Mouse (Mus musculus): ENCODE data around the gene Prkca. TPM values are rescaled to one million over a fixed set of nuclear protein-coding genes. Genes with fewer than 3 reads are reported as not detected.

Prkca gene
- polyA plus RNA-seq, 1 experiment from 2014 or later: 2.5 TPM

DNA sequence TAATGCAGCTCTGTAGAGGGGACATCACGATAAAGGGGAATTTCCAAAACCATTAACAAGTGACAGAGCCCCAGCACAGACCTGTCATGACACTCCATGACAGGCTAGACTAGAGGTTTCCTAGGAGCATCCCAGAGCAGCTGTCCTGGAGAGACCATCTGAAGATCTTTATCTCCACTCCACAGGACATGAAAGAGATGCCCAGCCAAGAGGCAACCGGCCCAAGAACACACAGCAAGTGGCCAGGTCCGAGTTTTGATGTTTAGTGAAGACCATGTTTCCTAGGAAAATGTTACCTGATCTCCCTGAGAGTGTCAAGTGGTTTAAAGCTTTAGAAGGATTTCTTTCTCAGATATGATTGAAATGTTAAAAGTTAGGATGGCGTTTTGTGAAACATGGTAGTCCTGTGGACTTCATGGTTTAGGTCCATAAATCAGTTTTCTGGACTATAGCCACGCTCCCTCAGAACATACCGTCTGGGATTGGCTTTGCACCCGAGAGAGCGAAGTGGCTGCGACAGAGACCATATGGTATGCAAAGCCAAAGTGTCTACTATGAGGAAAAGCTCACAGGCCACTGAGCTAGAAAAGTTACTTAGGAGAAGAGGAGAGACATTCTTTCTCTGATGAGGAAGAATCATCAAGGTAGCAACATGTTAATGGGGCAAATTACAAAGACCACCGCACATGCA is 226.2 kb downstream of the Prkca start:
- ATAC-seq (ENCODE audit: insufficient read depth): no peak
- Histone ChIP-seq H3K4me2 (no peak overlapping the region), H3K9me3 (replicated peaks) (no peaks in the 10 kb centered on the region), H3K9ac (no peak overlapping the region), H3K36me3 (replicated peaks) (no peaks in the 10 kb centered on the region), H3K4me1 (replicated peaks) (no peaks in the 10 kb centered on the region), H3K4me3 (replicated peaks) (no peak overlapping the region), H3K27me3 (no peaks in the 10 kb centered on the region), H3K27ac (replicated peaks) (no peak overlapping the region)
- 67% methylated on average over 10 of the region's 10 CpGs for WGBS (ENCODE audit: insufficient replicate concordance)

DNA sequence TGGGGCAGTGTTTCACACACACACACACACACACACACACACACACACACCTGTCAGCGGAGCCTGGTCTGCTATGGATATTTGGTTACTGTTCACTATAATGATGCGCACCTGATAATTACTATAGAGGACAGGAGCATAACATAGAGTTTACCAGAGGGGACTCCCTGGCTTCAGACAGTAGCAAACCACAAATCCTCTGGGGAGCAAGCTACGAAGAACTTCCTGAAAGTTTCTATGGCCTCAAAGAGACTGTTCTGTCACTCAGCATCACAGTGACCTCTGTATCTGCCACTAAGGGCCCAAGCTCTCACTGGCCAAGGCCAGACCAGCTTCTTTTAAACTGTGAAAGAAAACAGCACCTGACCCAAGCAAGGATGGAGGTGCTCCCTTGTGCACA is 229.6 kb downstream of the Prkca start:
- no peaks in the 10 kb centered on the region for H3K9me3 ChIP-seq (replicated peaks)
- WGBS (ENCODE audit: insufficient replicate concordance): 71% methylated on average over 3 of the region's 3 CpGs
- ATAC-seq (ENCODE audit: insufficient read depth): no peak
- no peaks in the 10 kb centered on the region for H3K36me3 ChIP-seq (replicated peaks)
- no peak overlapping the region for H3K4me3 ChIP-seq (replicated peaks)
- H3K9ac ChIP-seq: no peak overlapping the region
- H3K4me1 ChIP-seq (replicated peaks): no peaks in the 10 kb centered on the region
- no peaks in the 10 kb centered on the region for H3K27me3 ChIP-seq
- no peak overlapping the region for H3K4me2 ChIP-seq
- no peak overlapping the region for H3K27ac ChIP-seq (replicated peaks)

DNA sequence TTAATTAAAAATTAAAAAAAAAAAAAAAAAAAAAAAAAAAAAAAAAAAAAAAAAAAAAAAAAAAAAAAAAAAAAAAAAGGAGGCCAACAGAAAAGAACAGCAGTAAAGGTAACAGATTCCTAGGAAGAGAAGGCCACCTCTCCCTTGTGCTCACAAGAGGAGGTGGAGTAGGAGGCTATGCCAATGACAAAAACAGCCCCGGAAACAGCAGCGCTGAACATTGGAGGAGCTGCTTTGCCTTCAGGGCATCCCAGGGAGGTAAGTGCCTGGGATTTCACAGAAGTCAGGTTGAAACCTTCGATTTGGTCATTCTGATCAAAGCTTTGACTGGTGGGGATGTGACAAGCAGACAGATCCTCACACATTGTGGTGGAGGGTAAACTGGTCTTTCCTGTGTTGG is 231.3 kb downstream of the Prkca start:
- Histone ChIP-seq H3K9ac (no peak overlapping the region), H3K4me3 (replicated peaks) (no peak overlapping the region), H3K27ac (replicated peaks) (no peak overlapping the region), H3K4me1 (replicated peaks) (no peaks in the 10 kb centered on the region), H3K27me3 (no peaks in the 10 kb centered on the region), H3K9me3 (replicated peaks) (no peaks in the 10 kb centered on the region), H3K36me3 (replicated peaks) (no peaks in the 10 kb centered on the region), H3K4me2 (no peak overlapping the region)
- WGBS (ENCODE audit: insufficient replicate concordance): 57% methylated on average over 3 of the region's 3 CpGs
- ATAC-seq (ENCODE audit: insufficient read depth): no peak

DNA sequence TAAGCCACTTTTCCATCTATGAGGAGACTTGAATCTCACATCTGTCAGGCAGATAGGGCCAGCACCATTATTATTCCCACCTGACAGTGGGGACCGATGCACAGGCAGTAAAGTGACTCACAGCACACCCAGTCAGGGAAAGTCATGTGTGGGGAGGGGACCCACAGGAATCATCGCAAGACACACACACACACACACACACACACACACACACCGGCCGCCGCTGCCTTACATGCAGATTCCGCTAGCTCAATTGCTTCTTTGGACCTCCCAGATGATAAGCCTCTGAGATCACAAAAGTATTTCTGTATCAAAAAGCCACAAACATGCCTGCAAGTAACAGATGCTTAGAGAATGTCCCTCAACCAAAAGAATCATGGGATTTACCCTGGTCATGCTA is 239.6 kb downstream of the Prkca start:
- Histone ChIP-seq H3K27ac (replicated peaks) (no peak overlapping the region), H3K36me3 (replicated peaks) (no peaks in the 10 kb centered on the region), H3K27me3 (no peaks in the 10 kb centered on the region), H3K4me2 (no peak overlapping the region), H3K9me3 (replicated peaks) (no peaks in the 10 kb centered on the region), H3K4me1 (replicated peaks) (no peaks in the 10 kb centered on the region), H3K4me3 (replicated peaks) (no peak overlapping the region), H3K9ac (no peak overlapping the region)
- ATAC-seq (ENCODE audit: insufficient read depth): no peak
- 71% methylated on average over 6 of the region's 6 CpGs for WGBS (ENCODE audit: insufficient replicate concordance)

DNA sequence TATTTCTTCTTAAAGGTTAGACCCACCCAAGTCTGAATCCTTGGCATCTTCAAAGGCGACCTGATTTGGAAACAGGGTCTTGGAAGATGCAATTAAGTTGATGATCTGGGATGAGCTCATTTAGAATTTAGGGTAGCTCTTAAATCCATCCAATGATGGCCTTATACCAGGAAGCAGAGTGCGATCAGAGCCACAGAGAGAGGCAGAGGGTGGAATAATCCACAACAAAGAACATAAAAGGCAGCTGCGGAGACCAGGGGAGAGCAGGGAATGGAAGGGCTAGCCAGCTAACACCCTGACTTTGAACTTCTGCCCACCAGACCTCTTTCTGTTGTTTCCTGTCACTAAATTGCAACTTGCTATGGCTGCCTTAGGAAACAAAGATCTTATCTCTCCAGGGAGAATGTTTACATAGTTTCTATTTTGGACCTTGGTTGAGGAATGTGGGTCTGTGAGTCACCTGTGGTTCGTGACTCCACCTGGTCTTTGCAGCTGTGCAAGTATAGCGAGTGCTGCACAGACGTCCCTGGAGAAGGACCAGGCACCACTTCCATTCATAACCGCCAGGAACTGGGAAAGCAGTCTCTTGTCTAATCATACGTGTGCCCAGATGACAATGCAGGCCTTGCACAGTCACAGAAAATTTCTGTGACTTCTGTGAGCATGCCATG is 242.3 kb downstream of the Prkca start:
- no peak overlapping the region for H3K4me2 ChIP-seq
- H3K36me3 ChIP-seq (replicated peaks): no peaks in the 10 kb centered on the region
- no peaks in the 10 kb centered on the region for H3K9me3 ChIP-seq (replicated peaks)
- no peaks in the 10 kb centered on the region; the same call in 1 of the 2 replicates for H3K4me1 ChIP-seq (replicated peaks)
- ATAC-seq (ENCODE audit: insufficient read depth): no peak
- H3K4me3 ChIP-seq (replicated peaks): no peak overlapping the region
- 61% methylated on average over 8 of the region's 8 CpGs for WGBS (ENCODE audit: insufficient replicate concordance)
- no peak overlapping the region for H3K27ac ChIP-seq (replicated peaks)
- no peak overlapping the region for H3K9ac ChIP-seq
- no peaks in the 10 kb centered on the region for H3K27me3 ChIP-seq

DNA sequence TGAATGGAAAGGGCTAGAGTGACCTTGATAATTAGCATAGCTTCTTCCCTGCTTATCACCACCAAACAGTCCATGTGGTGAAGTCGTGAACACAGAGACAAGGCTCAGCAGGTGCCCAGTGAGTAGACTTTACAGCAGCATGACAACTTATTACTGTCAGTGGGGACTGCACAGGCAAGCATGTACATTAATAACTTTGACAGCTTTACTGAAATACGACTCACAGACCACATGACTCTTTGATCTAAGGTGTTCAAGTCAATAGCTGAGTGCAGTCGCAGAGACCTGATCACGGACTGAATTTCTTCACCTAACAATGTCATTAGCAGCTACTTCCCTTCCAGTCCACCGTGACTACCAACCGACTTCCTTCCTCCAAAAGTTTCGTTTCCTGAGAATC is 245.4 kb downstream of the Prkca start:
- H3K4me1 ChIP-seq (replicated peaks): no peaks in the 10 kb centered on the region; the same call in 1 of the 2 replicates
- H3K27me3 ChIP-seq: no peaks in the 10 kb centered on the region
- ATAC-seq (ENCODE audit: insufficient read depth): no peak
- no peak overlapping the region for H3K4me3 ChIP-seq (replicated peaks)
- H3K27ac ChIP-seq (replicated peaks): no peak overlapping the region
- H3K4me2 ChIP-seq: no peak overlapping the region
- no peak overlapping the region for H3K9ac ChIP-seq
- 12% methylated on average over 7 of the region's 7 CpGs for WGBS (ENCODE audit: insufficient replicate concordance)
- H3K9me3 ChIP-seq (replicated peaks): no peaks in the 10 kb centered on the region
- no peaks in the 10 kb centered on the region for H3K36me3 ChIP-seq (replicated peaks)

DNA sequence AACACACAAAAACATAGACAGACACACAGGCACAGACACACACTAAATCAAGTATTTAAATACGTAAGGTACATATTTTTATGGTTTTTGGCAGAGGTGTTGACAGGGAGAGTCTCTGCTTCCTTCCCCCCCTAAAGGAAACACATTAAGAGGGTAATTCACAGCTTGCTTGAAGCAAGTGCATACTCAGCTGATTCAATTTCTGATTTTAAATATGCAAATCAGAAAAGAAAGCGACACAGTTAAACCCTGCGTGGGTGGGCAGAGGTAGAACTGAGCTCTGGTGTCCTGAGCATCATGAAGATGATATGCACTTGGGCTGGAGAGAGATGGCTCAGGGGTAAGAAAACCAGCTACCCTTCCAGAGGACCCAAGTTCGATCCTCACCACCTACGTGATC is 248.9 kb downstream of the Prkca start:
- no peak overlapping the region for H3K9ac ChIP-seq
- H3K27me3 ChIP-seq: no peaks in the 10 kb centered on the region
- no peak overlapping the region for H3K27ac ChIP-seq (replicated peaks)
- H3K36me3 ChIP-seq (replicated peaks): no peaks in the 10 kb centered on the region
- 85% methylated on average over 5 of the region's 5 CpGs for WGBS (ENCODE audit: insufficient replicate concordance)
- no peaks in the 10 kb centered on the region; the same call in 1 of the 2 replicates for H3K4me1 ChIP-seq (replicated peaks)
- H3K4me2 ChIP-seq: no peak overlapping the region
- no peaks in the 10 kb centered on the region for H3K9me3 ChIP-seq (replicated peaks)
- ATAC-seq (ENCODE audit: insufficient read depth): no peak
- no peak overlapping the region for H3K4me3 ChIP-seq (replicated peaks)

DNA sequence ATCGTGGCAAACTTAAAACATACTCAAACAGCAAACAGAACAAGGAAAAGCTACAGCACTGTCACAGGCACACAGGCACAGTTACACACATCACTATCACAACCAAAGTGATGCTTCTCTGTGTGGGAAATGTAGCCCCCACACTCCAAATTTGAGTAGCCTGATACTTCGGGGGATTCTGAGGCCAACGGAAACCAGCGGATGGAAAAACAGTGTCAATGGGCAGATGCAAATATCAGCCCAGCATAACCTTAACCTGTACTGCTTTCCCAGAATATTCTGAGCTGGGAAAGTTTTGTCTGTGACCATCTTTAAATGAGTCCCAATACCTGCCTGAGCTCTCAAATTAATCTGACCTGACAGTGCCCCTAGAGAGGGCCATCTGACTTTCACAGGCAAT is 250.5 kb downstream of the Prkca start:
- no peak overlapping the region for H3K4me3 ChIP-seq (replicated peaks)
- ATAC-seq (ENCODE audit: insufficient read depth): no peak
- WGBS (ENCODE audit: insufficient replicate concordance): 79% methylated on average over 4 of the region's 4 CpGs
- no peaks in the 10 kb centered on the region for H3K9me3 ChIP-seq (replicated peaks)
- H3K9ac ChIP-seq: no peak overlapping the region
- H3K27me3 ChIP-seq: no peaks in the 10 kb centered on the region
- H3K4me1 ChIP-seq (replicated peaks): no peaks in the 10 kb centered on the region; the same call in 1 of the 2 replicates
- H3K27ac ChIP-seq (replicated peaks): no peak overlapping the region
- no peak overlapping the region for H3K4me2 ChIP-seq
- no peaks in the 10 kb centered on the region for H3K36me3 ChIP-seq (replicated peaks)

DNA sequence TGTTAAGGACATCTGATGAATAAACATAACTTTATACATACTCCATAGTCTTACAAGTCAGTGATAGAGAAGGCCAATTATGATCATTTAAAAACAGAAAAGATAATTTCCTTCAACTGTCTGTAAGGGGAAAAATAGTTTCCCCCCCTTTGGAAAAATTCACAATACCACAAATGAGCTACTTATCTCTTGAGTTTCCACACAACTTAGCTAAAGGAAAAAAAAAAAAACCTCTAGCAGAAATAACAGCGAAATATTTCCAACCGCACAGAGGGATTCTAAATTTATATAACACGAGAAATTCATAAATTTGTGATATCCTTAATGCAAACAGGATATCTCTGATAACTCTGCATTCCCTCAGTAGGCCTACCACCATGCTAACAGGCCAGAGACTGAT is 252.5 kb downstream of the Prkca start:
- Histone ChIP-seq H3K4me3 (replicated peaks) (no peak overlapping the region), H3K36me3 (replicated peaks) (no peaks in the 10 kb centered on the region), H3K27me3 (no peaks in the 10 kb centered on the region), H3K9me3 (replicated peaks) (no peaks in the 10 kb centered on the region), H3K27ac (replicated peaks) (no peak overlapping the region), H3K4me2 (no peak overlapping the region), H3K4me1 (replicated peaks) (no peaks in the 10 kb centered on the region), H3K9ac (no peak overlapping the region)
- 69% methylated on average over 3 of the region's 3 CpGs for WGBS (ENCODE audit: insufficient replicate concordance)
- ATAC-seq (ENCODE audit: insufficient read depth): no peak

DNA sequence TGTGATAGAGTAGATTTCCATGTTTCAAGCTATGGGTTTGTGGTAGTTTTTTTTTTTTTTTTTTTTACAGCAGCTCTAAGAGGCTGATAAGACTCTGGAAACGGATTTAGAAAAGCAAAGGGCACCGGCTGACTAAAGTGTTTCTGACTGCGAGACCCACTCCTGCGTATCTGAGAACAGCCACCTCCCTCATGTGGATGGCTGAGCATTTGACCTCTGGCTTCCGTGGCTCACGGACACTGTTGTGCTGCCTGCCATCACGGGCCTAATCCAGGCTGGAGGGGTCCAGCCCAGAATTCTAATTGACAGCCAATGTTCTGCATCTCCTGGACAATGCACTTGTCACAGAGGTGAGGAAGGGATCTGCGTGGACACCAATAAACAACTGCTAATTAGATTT is 253.0 kb downstream of the Prkca start:
- Histone ChIP-seq H3K27me3 (no peaks in the 10 kb centered on the region), H3K4me3 (replicated peaks) (no peak overlapping the region), H3K4me2 (no peak overlapping the region), H3K36me3 (replicated peaks) (no peaks in the 10 kb centered on the region), H3K27ac (replicated peaks) (no peak overlapping the region), H3K9ac (no peak overlapping the region), H3K4me1 (replicated peaks) (no peaks in the 10 kb centered on the region), H3K9me3 (replicated peaks) (no peaks in the 10 kb centered on the region)
- 46% methylated on average over 8 of the region's 8 CpGs for WGBS (ENCODE audit: insufficient replicate concordance)
- no peak for ATAC-seq (ENCODE audit: insufficient read depth)

DNA sequence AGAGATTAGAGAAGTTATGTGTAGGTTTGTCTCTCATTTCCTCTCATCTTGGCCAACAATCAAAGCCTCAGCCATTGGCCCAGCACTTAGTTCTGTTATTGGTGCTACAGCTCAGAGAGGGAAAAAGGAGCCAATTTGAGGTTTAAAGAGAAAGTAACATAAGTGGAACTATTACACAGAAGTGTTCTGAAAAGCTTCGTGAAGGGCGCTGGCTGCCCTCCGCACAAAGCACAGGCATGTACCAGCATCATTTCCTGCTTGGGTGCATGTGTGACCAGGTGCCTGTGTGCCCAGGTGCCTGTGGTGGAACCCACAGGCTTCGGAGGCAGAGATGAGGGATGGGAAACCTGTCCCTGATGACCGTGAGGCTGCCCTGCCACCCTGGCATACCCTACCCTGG is 255.7 kb downstream of the Prkca start:
- Histone ChIP-seq H3K27me3 (no peaks in the 10 kb centered on the region), H3K4me3 (replicated peaks) (no peak overlapping the region), H3K9ac (no peak overlapping the region), H3K27ac (replicated peaks) (no peak overlapping the region), H3K9me3 (replicated peaks) (no peaks in the 10 kb centered on the region), H3K4me2 (no peak overlapping the region), H3K36me3 (replicated peaks) (no peaks in the 10 kb centered on the region), H3K4me1 (replicated peaks) (no peaks in the 10 kb centered on the region)
- no peak for ATAC-seq (ENCODE audit: insufficient read depth)
- 71% methylated on average over 5 of the region's 5 CpGs for WGBS (ENCODE audit: insufficient replicate concordance)
